Mouse (Mus musculus): ENCODE data around the gene Fgfr2. TPM values are rescaled to one million over a fixed set of nuclear protein-coding genes. Genes with fewer than 3 reads are reported as not detected.

Fgfr2 gene
- polyA plus RNA-seq, 1 experiment from 2014 or later: 99.3 TPM

- Histone ChIP-seq H3K27ac (replicated peaks) (no peak overlapping the region), H3K9me3 (replicated peaks) (no peaks in the 10 kb centered on the region), H3K36me3 (no peaks in the 10 kb centered on the region), H3K4me3 (no peak overlapping the region), H3K4me1 (peaks cover 10% of the 10 kb centered on the region; the same call in 1 of the 2 replicates), H3K27me3 (ENCODE audit: low read depth, poor library complexity, severe bottlenecking) (peaks cover 42% of the 10 kb centered on the region)
- DNase-seq (ENCODE audit: low spot score): no peak
- WGBS: 86% methylated on average over 16 of the region's 16 CpGs
Observed at GRCm38 (mm10) chr7:131776191-131776752, 1346.9 kb downstream of the Fgfr2 start.

DNA sequence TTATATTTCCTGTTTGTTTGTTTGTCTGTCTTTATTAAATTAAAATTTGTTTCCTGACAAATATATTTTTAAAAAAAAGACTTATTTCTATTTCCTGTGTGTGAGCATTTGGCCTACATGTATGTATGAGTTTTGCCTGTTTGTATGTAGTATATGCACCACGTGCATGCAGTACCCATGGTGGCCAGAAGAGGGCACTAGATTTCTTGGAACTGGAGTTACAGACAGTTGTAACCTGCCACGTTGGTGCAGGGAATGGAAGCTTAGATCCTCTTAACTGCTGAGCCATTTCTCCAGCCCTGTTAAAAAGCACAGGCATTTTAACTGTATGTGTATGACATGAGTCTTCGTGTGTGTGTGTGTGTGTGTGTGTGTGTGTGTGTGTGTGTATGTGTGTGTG is 1365.2 kb downstream of the Fgfr2 start:
- DNase-seq (ENCODE audit: low spot score): no peak
- H3K27me3 ChIP-seq (ENCODE audit: low read depth, poor library complexity, severe bottlenecking): peaks cover 7% of the 10 kb centered on the region; the same call in 1 of the 2 replicates
- no peaks in the 10 kb centered on the region for H3K36me3 ChIP-seq
- no peak overlapping the region for H3K27ac ChIP-seq (replicated peaks)
- no peaks in the 10 kb centered on the region for H3K4me1 ChIP-seq
- H3K9me3 ChIP-seq (replicated peaks): peaks cover 16% of the 10 kb centered on the region
- WGBS: 88% methylated on average over 3 of the region's 3 CpGs
- no peak overlapping the region for H3K4me3 ChIP-seq

DNA sequence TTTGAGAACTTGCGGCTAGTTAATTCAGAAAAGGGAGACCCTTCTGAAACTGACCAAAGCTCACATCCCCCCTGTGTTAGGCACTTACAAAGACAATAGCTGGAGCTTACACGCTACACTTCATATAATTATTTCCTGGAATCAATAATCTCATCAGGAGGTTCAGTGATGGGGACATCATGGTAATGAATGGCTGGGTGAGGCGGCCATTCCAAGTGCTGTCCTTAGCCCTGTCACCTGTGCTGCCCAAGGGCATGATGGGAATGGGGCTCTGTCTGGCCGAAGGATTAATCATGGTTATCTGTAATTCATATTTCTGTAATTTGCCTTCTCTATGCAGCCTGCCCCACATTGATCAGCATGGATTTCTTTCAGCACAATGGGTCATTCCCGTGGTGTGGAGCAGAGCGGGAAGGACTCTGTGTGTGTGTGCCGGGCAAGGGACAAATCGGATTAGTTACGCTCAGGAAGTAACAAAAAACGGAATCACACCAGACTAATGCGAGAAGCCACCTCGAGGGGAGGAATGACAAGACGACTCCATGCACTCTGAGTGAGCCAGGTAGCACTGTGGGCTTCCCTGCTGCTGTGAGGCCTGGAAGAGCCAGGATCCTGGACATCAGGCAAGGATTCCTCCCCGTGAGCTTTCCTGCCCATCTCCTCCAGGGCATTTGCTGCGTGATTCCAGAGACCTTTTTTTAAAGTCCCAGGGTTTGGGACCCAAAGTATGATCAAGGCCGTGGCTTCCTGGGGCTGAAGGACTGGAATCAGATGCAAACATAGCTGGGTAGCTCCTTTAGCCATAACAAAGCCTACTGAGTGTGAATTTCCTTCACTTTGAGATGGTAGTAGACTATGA is 1375.8 kb downstream of the Fgfr2 start:
- 0 out of 2 replicates have a peak overlapping the region, but pooled peaks have one; percentile 50 for H3K27ac ChIP-seq (replicated peaks)
- H3K36me3 ChIP-seq: no peaks in the 10 kb centered on the region
- WGBS: 24% methylated on average over 16 of the region's 16 CpGs
- peaks cover 30% of the 10 kb centered on the region for H3K4me1 ChIP-seq
- DNase-seq (ENCODE audit: low spot score): peak; percentile 64
- H3K27me3 ChIP-seq (ENCODE audit: low read depth, poor library complexity, severe bottlenecking): peaks cover 92% of the 10 kb centered on the region
- H3K4me3 ChIP-seq: peak overlapping the region; percentile 23; the same call in 1 of the 2 replicates
- no peaks in the 10 kb centered on the region for H3K9me3 ChIP-seq (replicated peaks)

DNA sequence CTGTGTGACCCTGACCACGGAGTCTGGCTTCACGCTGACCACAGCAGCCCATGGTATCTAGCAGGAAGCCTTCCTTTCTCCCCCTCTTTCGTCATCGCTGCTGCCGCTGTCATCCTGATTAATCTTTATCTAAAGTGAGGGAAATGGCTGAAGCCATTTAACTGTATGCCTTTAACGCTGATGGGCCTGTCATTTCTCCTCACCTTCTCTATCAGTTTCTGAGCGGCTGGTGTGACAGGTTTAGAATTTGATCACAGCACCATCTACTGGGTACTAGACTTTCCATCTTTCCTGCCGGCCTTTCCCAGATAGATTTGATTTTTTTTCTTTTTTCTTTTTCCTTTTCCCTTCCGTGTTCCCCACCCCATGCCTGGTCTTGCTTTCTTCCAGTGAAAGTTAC is 1376.4 kb downstream of the Fgfr2 start:
- DNase-seq (ENCODE audit: low spot score): peak; percentile 18
- H3K4me1 ChIP-seq: peaks cover 30% of the 10 kb centered on the region
- peaks cover 94% of the 10 kb centered on the region for H3K27me3 ChIP-seq (ENCODE audit: low read depth, poor library complexity, severe bottlenecking)
- H3K4me3 ChIP-seq: peak overlapping the region; percentile 23; the same call in 1 of the 2 replicates
- no peaks in the 10 kb centered on the region for H3K36me3 ChIP-seq
- H3K27ac ChIP-seq (replicated peaks): no peak overlapping the region
- 38% methylated on average over 9 of the region's 9 CpGs for WGBS
- no peaks in the 10 kb centered on the region for H3K9me3 ChIP-seq (replicated peaks)

- H3K36me3 ChIP-seq: no peaks in the 10 kb centered on the region
- no peaks in the 10 kb centered on the region for H3K9me3 ChIP-seq (replicated peaks)
- 79% methylated on average over 8 of the region's 8 CpGs for WGBS
- peaks cover 79% of the 10 kb centered on the region for H3K27me3 ChIP-seq (ENCODE audit: low read depth, poor library complexity, severe bottlenecking)
- H3K4me3 ChIP-seq: no peak overlapping the region
- H3K4me1 ChIP-seq: peaks cover 27% of the 10 kb centered on the region
- no peak for DNase-seq (ENCODE audit: low spot score)
- no peak overlapping the region for H3K27ac ChIP-seq (replicated peaks)
Observed at GRCm38 (mm10) chr7:131743193-131743592, 1380.0 kb downstream of the Fgfr2 start.

GRCm38 (mm10) chr7:131722783-131723575 is 1400.2 kb downstream of the Fgfr2 start:
- 10% methylated on average over 9 of the region's 9 CpGs for WGBS
- H3K27me3 ChIP-seq (ENCODE audit: low read depth, poor library complexity, severe bottlenecking): peaks cover 69% of the 10 kb centered on the region
- H3K9me3 ChIP-seq (replicated peaks): no peaks in the 10 kb centered on the region
- DNase-seq (ENCODE audit: low spot score): peak; percentile 13
- H3K4me1 ChIP-seq: peaks cover 18% of the 10 kb centered on the region
- H3K27ac ChIP-seq (replicated peaks): peak overlapping the region; percentile 49
- no peaks in the 10 kb centered on the region for H3K36me3 ChIP-seq
- peak overlapping the region; percentile 5; the same call in 1 of the 2 replicates for H3K4me3 ChIP-seq

GRCm38 (mm10) chr7:131722316-131722715 is 1400.8 kb downstream of the Fgfr2 start:
- Histone ChIP-seq H3K4me3 (no peak overlapping the region), H3K4me1 (peaks cover 17% of the 10 kb centered on the region), H3K27ac (replicated peaks) (no peak overlapping the region), H3K9me3 (replicated peaks) (no peaks in the 10 kb centered on the region), H3K36me3 (no peaks in the 10 kb centered on the region), H3K27me3 (ENCODE audit: low read depth, poor library complexity, severe bottlenecking) (peaks cover 67% of the 10 kb centered on the region)
- WGBS: 46% methylated on average over 4 of the region's 4 CpGs
- DNase-seq (ENCODE audit: low spot score): no peak

GRCm38 (mm10) chr7:131718280-131718679 is 1404.9 kb downstream of the Fgfr2 start:
- H3K27ac ChIP-seq (replicated peaks): no peak overlapping the region
- no peaks in the 10 kb centered on the region for H3K36me3 ChIP-seq
- no peak overlapping the region for H3K4me3 ChIP-seq
- 30% methylated on average over 3 of the region's 3 CpGs for WGBS
- peaks cover 61% of the 10 kb centered on the region for H3K27me3 ChIP-seq (ENCODE audit: low read depth, poor library complexity, severe bottlenecking)
- H3K4me1 ChIP-seq: peaks cover 20% of the 10 kb centered on the region
- no peak for DNase-seq (ENCODE audit: low spot score)
- H3K9me3 ChIP-seq (replicated peaks): no peaks in the 10 kb centered on the region

DNA sequence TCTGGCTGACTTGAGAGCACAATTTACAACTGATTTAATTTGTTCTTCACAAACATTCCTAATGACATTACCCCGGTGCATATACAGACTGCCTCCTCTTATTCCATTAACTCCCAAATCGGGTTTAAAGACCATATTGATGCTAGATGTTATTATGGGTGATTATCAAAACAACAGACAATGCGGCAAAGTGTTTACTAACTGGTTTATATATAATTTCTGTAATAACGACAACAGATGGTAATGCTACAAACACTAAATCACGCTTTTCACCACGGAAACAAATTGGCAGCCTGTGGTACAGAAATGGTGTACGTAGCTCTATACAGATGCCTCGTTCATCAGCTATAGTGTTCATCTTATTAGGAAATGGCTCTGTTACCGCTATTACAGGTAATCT is 1410.1 kb downstream of the Fgfr2 start:
- Histone ChIP-seq H3K27me3 (ENCODE audit: low read depth, poor library complexity, severe bottlenecking) (peaks cover 41% of the 10 kb centered on the region), H3K27ac (replicated peaks) (no peak overlapping the region), H3K4me1 (peaks cover 5% of the 10 kb centered on the region; the same call in 1 of the 2 replicates), H3K9me3 (replicated peaks) (no peaks in the 10 kb centered on the region), H3K4me3 (no peak overlapping the region), H3K36me3 (no peaks in the 10 kb centered on the region)
- 92% methylated on average over 9 of the region's 9 CpGs for WGBS
- DNase-seq (ENCODE audit: low spot score): no peak

DNA sequence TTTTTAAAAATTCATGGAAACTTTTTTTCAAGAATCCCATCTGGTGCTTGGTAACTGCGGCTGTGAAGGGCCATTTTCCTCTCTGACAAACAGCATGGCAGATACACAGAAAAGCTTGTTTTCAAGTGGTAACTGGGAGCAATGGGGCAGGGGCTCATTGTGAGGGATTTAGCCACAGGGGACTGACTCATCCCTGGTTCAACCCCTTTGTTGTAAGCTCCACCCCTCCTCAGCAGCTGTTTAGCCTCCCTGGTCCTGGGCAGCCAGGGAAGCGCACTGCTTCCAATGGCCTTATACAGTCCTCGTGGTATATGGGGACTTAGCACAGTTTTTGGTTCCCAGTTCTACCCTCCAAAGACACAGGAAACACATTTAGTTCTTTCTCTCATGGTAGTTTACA is 1426.3 kb downstream of the Fgfr2 start:
- Histone ChIP-seq H3K4me3 (no peak overlapping the region), H3K4me1 (peaks cover 20% of the 10 kb centered on the region), H3K27ac (replicated peaks) (0 out of 2 replicates have a peak overlapping the region, but pooled peaks have one; percentile 42), H3K9me3 (replicated peaks) (no peaks in the 10 kb centered on the region), H3K36me3 (no peaks in the 10 kb centered on the region), H3K27me3 (ENCODE audit: low read depth, poor library complexity, severe bottlenecking) (no peaks in the 10 kb centered on the region)
- WGBS: 4% methylated on average over 3 of the region's 3 CpGs
- peak; percentile 56 for DNase-seq (ENCODE audit: low spot score)

- Histone ChIP-seq H3K4me3 (no peak overlapping the region), H3K36me3 (no peaks in the 10 kb centered on the region), H3K9me3 (replicated peaks) (no peaks in the 10 kb centered on the region), H3K27me3 (ENCODE audit: low read depth, poor library complexity, severe bottlenecking) (no peaks in the 10 kb centered on the region), H3K27ac (replicated peaks) (no peak overlapping the region), H3K4me1 (no peaks in the 10 kb centered on the region)
- WGBS: 88% methylated on average over 1 of the region's 1 CpGs
- no peak for DNase-seq (ENCODE audit: low spot score)
Observed at GRCm38 (mm10) chr7:131687324-131687723, 1435.8 kb downstream of the Fgfr2 start.

- Histone ChIP-seq H3K9me3 (replicated peaks) (no peaks in the 10 kb centered on the region), H3K36me3 (no peaks in the 10 kb centered on the region), H3K4me1 (peaks cover 11% of the 10 kb centered on the region), H3K27me3 (ENCODE audit: low read depth, poor library complexity, severe bottlenecking) (peaks cover 10% of the 10 kb centered on the region), H3K4me3 (no peak overlapping the region), H3K27ac (replicated peaks) (no peak overlapping the region)
- DNase-seq (ENCODE audit: low spot score): no peak
- 100% methylated on average over 2 of the region's 2 CpGs for WGBS
Observed at GRCm38 (mm10) chr7:131677126-131677525, 1446.0 kb downstream of the Fgfr2 start.
